Mouse (Mus musculus) MEL-GATA-1-ER (cell line): ENCODE measurements around the gene Kcnj12.

Source experiments
- DNase-seq: peaks from one replicate; pipeline ENCODE4 v3.0.0-alpha.2; 2012; ENCODE audit warnings: low read depth; ENCODE audit errors: extremely low read depth

Kcnj12 gene

GRCm38 (mm10) chr11:61024996-61025395, 2.6 kb downstream of the Kcnj12 start:
- no peak for DNase-seq

- DNase-seq: no peak
Measured at GRCm38 (mm10) chr11:61025594-61025993, 3.2 kb downstream of the Kcnj12 start.

GRCm38 (mm10) chr11:61026381-61026780, 4.0 kb downstream of the Kcnj12 start:
- no peak for DNase-seq

- no peak for DNase-seq
Measured at GRCm38 (mm10) chr11:61027160-61027559, 4.8 kb downstream of the Kcnj12 start.

GRCm38 (mm10) chr11:61028211-61028950, 6.0 kb downstream of the Kcnj12 start:
- DNase-seq: no peak

- no peak for DNase-seq
Measured at GRCm38 (mm10) chr11:61029116-61029740, 6.9 kb downstream of the Kcnj12 start.

GRCm38 (mm10) chr11:61029864-61030595, 7.7 kb downstream of the Kcnj12 start:
- DNase-seq: no peak

GRCm38 (mm10) chr11:61031137-61031536, 8.8 kb downstream of the Kcnj12 start:
- DNase-seq: no peak

GRCm38 (mm10) chr11:61031658-61032445, 9.5 kb downstream of the Kcnj12 start:
- peak; percentile 23 for DNase-seq

- no peak for DNase-seq
Measured at GRCm38 (mm10) chr11:61032481-61032880, 10.1 kb downstream of the Kcnj12 start.

- DNase-seq: no peak
Measured at GRCm38 (mm10) chr11:61033160-61033559, 10.8 kb downstream of the Kcnj12 start.

- DNase-seq: no peak
Measured at GRCm38 (mm10) chr11:61036639-61037038, 14.3 kb downstream of the Kcnj12 start.

- DNase-seq: no peak
Measured at GRCm38 (mm10) chr11:61038277-61038782, 16.0 kb downstream of the Kcnj12 start.

GRCm38 (mm10) chr11:61040856-61041652, 18.7 kb downstream of the Kcnj12 start:
- no peak for DNase-seq

GRCm38 (mm10) chr11:61042593-61042992, 20.2 kb downstream of the Kcnj12 start:
- peak; percentile 52 for DNase-seq

GRCm38 (mm10) chr11:61043055-61043992, 21.0 kb downstream of the Kcnj12 start:
- no peak for DNase-seq

- no peak for DNase-seq
Measured at GRCm38 (mm10) chr11:61044741-61045140, 22.4 kb downstream of the Kcnj12 start.

- no peak for DNase-seq
Measured at GRCm38 (mm10) chr11:61047441-61047840, 25.1 kb downstream of the Kcnj12 start.

GRCm38 (mm10) chr11:61051151-61051550, 28.8 kb downstream of the Kcnj12 start:
- DNase-seq: no peak
